Mouse (Mus musculus) ES-E14 (cell line): Measurements from ENCODE around the gene Maz. TPM values are rescaled to one million over a fixed set of nuclear protein-coding genes. Genes with fewer than 3 reads are reported as not detected.

Experiments used
- DNase-seq: peaks from one replicate; pipeline ENCODE4 v3.0.0-alpha.2; 2013; ENCODE audit warnings: low read depth, low spot score
- H3K27ac ChIP-seq: 2 replicates; pipeline ENCODE4 v1.5.1; 2012; ENCODE audit warnings: low read depth, mild to moderate bottlenecking, low read length, moderate library complexity, mixed read lengths; ENCODE audit not compliant: poor library complexity, insufficient read depth, severe bottlenecking
- H3K36me3 ChIP-seq: 2 replicates; pipeline ENCODE4 v1.6.1; 2012; ENCODE audit warnings: mild to moderate bottlenecking, low read length, moderate library complexity, mixed read lengths; ENCODE audit not compliant: control insufficient read depth, poor library complexity, insufficient read depth, severe bottlenecking
- H3K4me1 ChIP-seq, 2 experiments: fragments of 150-350 bp in 1 of 2; sonication (generic) in 1 of 2; 2 replicates each; pipeline ENCODE4 v1.6.1; 2012; ENCODE audit warnings: low read length in 2 of 2, mild to moderate bottlenecking in 1 of 2, mixed read lengths in 1 of 2; ENCODE audit not compliant: control insufficient read depth in 2 of 2, insufficient read depth in 2 of 2, poor library complexity in 1 of 2
- H3K4me3 ChIP-seq, 2 experiments: fragments of 150-350 bp in 1 of 2; sonication (generic) in 1 of 2; 2 replicates each; pipeline ENCODE4 v1.5.1; 2012; ENCODE audit warnings: low read length in 2 of 2, low read depth in 1 of 2, mild to moderate bottlenecking in 1 of 2, mixed read lengths in 1 of 2; ENCODE audit not compliant: insufficient read depth in 1 of 2, poor library complexity in 1 of 2, severe bottlenecking in 1 of 2
- H3K9ac ChIP-seq: 2 replicates; pipeline ENCODE4 v1.6.1; 2012; ENCODE audit warnings: low read depth, mild to moderate bottlenecking, low read length, mixed read lengths; ENCODE audit not compliant: poor library complexity, insufficient read depth, severe bottlenecking
- H3K9me3 ChIP-seq: fragments of 150-350 bp; sonication (generic); 2 replicates; pipeline ENCODE4 v1.6.1; 2012; ENCODE audit warnings: low read depth, mild to moderate bottlenecking, low read length; ENCODE audit not compliant: control insufficient read depth, insufficient read depth
- CHD2 ChIP-seq: IDR thresholded peaks from 2 replicates; pipeline ENCODE4 v1.6.1; 2014; ENCODE audit warnings: mild to moderate bottlenecking, low read depth, low read length, inconsistent platforms
- HCFC1 ChIP-seq: IDR thresholded peaks from 2 replicates; pipeline ENCODE4 v1.6.1; 2012; ENCODE audit warnings: low read length, inconsistent platforms, borderline replicate concordance; ENCODE audit not compliant: insufficient read depth
- MAFK ChIP-seq: IDR thresholded peaks from 2 replicates; pipeline ENCODE4 v1.6.1; 2014; ENCODE audit warnings: mild to moderate bottlenecking, low read depth, low read length, inconsistent platforms; ENCODE audit not compliant: insufficient read depth
- ZC3H11A ChIP-seq: IDR thresholded peaks from 2 replicates; pipeline ENCODE4 v1.6.1; 2012; ENCODE audit warnings: low read depth, mild to moderate bottlenecking, inconsistent platforms, low read length, borderline replicate concordance
- ZNF384 ChIP-seq: IDR thresholded peaks from 2 replicates; pipeline ENCODE4 v1.6.1; 2012; ENCODE audit warnings: low read depth, low read length, inconsistent platforms
- in situ Hi-C, 2 experiments: fragments of 600-800 bp; cut with MboI; formaldehyde crosslinking; loops; one replicate each; pipeline ENCODE4 v1.15.1; 2025; ENCODE audit warnings: low sequenced_read_pairs in 2 of 2, inconsistent platforms in 1 of 2; ENCODE audit not compliant: unreplicated experiment in 2 of 2
- total RNA-seq: library from RNA; depleted of rRNA; stranded (reverse); fragments of 300-350 nt; gene quantifications from 2 replicates; pipeline ENCODE4 v1.2.3, GENCODE M21; 2012

Gene Maz
- total RNA-seq, 1 experiment = 134 TPM

DNA sequence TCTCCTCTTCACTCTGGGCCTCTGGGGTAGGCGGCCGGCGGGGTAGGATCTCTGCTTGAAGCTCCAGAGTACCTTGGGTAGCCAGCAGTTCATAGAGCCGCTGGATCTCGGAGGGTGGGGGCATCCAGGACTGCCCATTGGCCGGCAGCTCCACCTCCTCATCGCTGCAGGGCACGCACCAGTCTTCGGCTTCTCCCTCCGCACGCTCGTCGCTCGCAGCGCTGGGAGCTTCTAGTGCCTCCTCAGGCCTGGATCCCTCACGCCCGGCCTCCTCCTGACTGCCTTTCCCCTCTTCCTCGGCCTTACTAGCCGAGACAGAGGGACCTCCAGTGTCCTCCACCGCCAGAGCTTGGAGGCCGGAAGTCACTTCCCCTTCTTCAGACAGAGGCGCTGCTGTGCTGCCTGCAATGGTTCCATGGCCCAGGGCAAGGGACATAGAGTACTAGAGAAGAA, 10.3 kb downstream of the Maz start:
- no peak for DNase-seq
- peaks cover 12% of the 10 kb centered on the region for H3K36me3 ChIP-seq
- peak overlapping the region; percentile 95 for H3K9ac ChIP-seq
- H3K27ac ChIP-seq = peak overlapping the region; percentile 84
- in situ Hi-C loops = no loop called here
- H3K4me1 ChIP-seq = peaks cover 2 to 7% of the 10 kb centered on the region in 2 experiments; a peak in 3 of 4 replicates
- peak overlapping the region; percentile 73 to 91 for H3K4me3 ChIP-seq
- H3K9me3 ChIP-seq = no peaks in the 10 kb centered on the region
- TF ChIP-seq ZNF384 = no peak
- TF ChIP-seq ZC3H11A = no peak
- no peak for TF ChIP-seq MAFK
- no peak for TF ChIP-seq HCFC1
- TF ChIP-seq CHD2 = no peak

DNA sequence TGATC, 10.6 kb downstream of the Maz start, which contains the start of gene Pagr1b:
Pagr1b (minus strand) TSS at position 4 of the 5 bp plus-strand sequence.
- H3K27ac ChIP-seq = peak within 1 kb of the TSS; percentile 84
- DNase-seq = no peak
- in situ Hi-C loops = no loop called here
- H3K36me3 ChIP-seq = peaks cover 12% of the 10 kb centered on the region
- TF ChIP-seq MAFK (no peak), CHD2 (no peak), ZC3H11A (no peak), HCFC1 (no peak), ZNF384 (no peak)
- no peaks in the 10 kb centered on the region for H3K9me3 ChIP-seq
- peaks cover 2 to 7% of the 10 kb centered on the region in 2 experiments; a peak in 3 of 4 replicates for H3K4me1 ChIP-seq
- peak within 1 kb of the TSS; percentile 95 for H3K9ac ChIP-seq
- peak within 1 kb of the TSS; percentile 73 to 91 for H3K4me3 ChIP-seq

DNA sequence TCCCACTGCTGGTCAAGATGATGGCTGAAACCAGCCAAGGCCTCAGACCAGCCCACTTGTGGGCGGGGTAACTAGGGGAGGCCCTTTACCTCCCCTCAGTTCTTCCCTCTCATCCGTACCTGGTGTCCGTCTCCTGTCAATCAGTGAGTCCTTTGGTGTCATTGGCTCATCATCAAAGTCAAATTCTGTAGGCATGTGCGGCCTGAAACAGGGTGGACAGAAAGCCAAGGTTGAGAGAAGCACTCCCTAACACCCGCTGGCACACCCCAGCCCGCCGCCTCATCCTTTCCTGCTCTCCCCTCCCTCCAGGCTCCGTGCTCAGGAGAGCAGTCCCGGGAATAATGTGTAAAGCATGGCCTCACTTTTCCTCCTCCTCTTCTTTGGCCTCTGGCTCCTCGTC, 10.8 kb downstream of the Maz start:
- TF ChIP-seq CHD2 = no peak
- TF ChIP-seq ZNF384 = no peak
- no peak for TF ChIP-seq HCFC1
- TF ChIP-seq MAFK = no peak
- no peak for TF ChIP-seq ZC3H11A
- Histone ChIP-seq H3K4me3 (peak overlapping the region; percentile 73 to 91), H3K9ac (peak overlapping the region; percentile 95), H3K4me1 (peaks cover 2 to 7% of the 10 kb centered on the region in 2 experiments; a peak in 3 of 4 replicates), H3K36me3 (peaks cover 12% of the 10 kb centered on the region), H3K9me3 (no peaks in the 10 kb centered on the region), H3K27ac (peak overlapping the region; percentile 84)
- in situ Hi-C loops = no loop called here
- peak; percentile 83 for DNase-seq

DNA sequence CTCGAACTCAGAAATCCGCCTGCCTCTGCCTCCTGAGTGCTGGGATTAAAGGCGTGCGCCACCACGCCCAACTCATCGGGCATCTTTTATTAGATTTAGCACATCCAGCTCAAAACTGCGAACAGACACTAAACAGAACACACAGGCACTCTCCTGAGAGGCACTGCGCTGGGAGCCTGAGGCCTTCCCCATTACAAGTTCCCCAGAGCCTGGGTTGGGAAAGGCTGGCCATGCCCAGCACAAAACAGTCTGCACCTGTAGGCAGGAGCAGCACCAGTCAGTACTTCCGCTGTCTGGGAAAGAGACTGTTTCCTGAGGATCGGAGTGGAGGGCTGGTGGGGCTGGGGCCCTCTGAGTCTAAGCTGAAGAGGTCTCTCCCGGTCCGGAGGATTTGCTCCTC, 11.8 kb downstream of the Maz start:
- no peak for TF ChIP-seq ZC3H11A
- no peak for TF ChIP-seq MAFK
- no peak for TF ChIP-seq CHD2
- TF ChIP-seq ZNF384 = no peak
- no peak for TF ChIP-seq HCFC1
- DNase-seq = no peak
- peaks cover 2 to 7% of the 10 kb centered on the region in 2 experiments; a peak in 3 of 4 replicates for H3K4me1 ChIP-seq
- H3K27ac ChIP-seq = peak overlapping the region; percentile 28
- H3K36me3 ChIP-seq = peaks cover 12% of the 10 kb centered on the region
- H3K4me3 ChIP-seq = no peak overlapping the region
- H3K9ac ChIP-seq = peak overlapping the region; percentile 22; the same call in 1 of the 2 replicates
- H3K9me3 ChIP-seq = no peaks in the 10 kb centered on the region
- in situ Hi-C loops = no loop called here

DNA sequence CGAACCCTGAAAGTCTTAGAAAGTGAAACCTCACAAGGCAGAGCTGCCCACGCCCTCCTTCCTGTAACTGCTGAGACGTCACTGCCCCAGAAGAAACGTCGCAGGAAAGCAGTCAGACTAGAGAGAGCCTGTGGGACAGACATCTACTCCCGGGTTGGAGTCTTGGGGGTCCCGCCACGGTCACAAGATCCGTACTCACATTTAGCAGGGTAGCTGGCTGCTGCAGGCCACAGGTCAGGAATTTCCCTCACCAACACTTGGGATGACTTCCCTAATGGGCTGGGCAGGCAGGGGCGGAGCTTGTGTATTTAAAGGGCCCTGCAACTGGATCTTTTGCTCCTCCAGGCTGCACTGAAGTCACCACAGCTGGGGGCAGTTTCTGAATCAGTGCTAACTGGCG, 12.5 kb downstream of the Maz start, which contains the start of gene Mvp:
Mvp (minus strand) TSS at position 302 of the 400 bp plus-strand sequence.
- TF ChIP-seq MAFK (no peak), ZC3H11A (no peak), ZNF384 (no peak), CHD2 (no peak), HCFC1 (no peak)
- peaks cover 2 to 8% of the 10 kb centered on the region in 2 experiments; a peak in 3 of 4 replicates for H3K4me1 ChIP-seq
- H3K9me3 ChIP-seq = no peaks in the 10 kb centered on the region
- peak within 1 kb of the TSS; percentile 53 to 68 for H3K4me3 ChIP-seq
- peaks cover 12% of the 10 kb centered on the region for H3K36me3 ChIP-seq
- H3K27ac ChIP-seq = peak within 1 kb of the TSS; percentile 28
- in situ Hi-C loops = no loop called here
- DNase-seq = no peak
- peak within 1 kb of the TSS; percentile 58; the same call in 1 of the 2 replicates for H3K9ac ChIP-seq
